Mouse (Mus musculus) embryo, embryonic 9.5 days (tissue): ENCODE data around the gene Fbxo10.
"Not testable (repeated sequence)": the region's sequence is repeated elsewhere in the genome, so short reads cannot be mapped to it uniquely, and the experiment has no call there.

Experiments
- DNase-seq: peaks from one replicate; pipeline ENCODE4 v3.0.0-alpha.2; 2017; ENCODE audit errors: extremely low spot score

Gene Fbxo10

DNA sequence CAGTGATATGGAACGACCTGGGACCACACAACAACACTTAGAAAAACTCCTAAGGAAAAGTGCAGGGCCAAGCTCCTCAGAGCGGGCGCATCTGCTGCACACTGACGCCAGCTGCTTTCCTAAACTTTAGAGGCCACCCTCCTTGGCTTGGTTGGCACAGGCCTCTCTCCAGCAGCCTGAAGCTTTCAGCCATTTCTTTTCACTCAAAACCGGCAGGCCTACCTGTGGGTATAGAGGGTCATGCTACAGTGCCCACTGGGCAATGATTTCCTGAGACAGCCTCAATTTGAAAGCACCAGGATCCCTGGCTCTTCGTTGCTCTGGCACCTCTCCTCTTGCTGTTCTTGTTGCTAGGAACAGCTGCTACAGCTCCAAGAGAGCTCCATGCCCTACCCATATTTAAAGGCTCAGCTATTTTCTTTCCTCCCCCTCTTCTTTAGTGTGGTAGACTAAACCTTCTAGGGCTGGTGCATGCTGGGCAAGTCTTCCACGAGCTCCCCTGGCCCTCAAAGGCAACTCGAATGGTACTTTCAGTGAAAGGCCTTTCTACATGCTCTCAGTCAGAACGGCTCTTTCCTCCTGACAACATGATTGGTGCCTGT lies 37.0 kb downstream of the Fbxo10 start:
- DNase-seq = no peak

DNA sequence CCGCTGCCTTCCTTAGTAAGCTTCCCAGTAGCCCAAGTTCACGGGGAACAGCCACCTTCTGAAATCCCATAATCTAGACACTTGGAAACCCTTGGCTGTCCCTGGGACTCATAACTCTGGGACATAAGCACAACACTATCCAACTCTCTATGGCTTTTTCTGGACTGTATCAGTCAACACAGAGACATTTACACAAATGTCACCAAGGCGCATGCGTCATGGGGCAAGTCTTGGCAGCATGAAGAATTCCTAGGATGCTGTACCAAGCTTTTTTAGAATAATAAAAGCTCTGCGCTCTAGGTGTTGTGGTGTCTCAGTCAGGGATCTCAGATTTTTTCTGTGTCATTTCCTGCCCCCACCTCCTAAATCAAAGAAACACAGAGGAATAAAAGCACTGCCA lies 37.7 kb downstream of the Fbxo10 start:
- no peak for DNase-seq

GRCm38 (mm10) chr4:45040795-45041194 lies 43.6 kb downstream of the Fbxo10 start:
- DNase-seq = no peak

GRCm38 (mm10) chr4:45039546-45039945 lies 44.9 kb downstream of the Fbxo10 start:
- not testable (repeated sequence) for DNase-seq

GRCm38 (mm10) chr4:45038879-45039278 lies 45.5 kb downstream of the Fbxo10 start:
- not testable (repeated sequence) for DNase-seq

DNA sequence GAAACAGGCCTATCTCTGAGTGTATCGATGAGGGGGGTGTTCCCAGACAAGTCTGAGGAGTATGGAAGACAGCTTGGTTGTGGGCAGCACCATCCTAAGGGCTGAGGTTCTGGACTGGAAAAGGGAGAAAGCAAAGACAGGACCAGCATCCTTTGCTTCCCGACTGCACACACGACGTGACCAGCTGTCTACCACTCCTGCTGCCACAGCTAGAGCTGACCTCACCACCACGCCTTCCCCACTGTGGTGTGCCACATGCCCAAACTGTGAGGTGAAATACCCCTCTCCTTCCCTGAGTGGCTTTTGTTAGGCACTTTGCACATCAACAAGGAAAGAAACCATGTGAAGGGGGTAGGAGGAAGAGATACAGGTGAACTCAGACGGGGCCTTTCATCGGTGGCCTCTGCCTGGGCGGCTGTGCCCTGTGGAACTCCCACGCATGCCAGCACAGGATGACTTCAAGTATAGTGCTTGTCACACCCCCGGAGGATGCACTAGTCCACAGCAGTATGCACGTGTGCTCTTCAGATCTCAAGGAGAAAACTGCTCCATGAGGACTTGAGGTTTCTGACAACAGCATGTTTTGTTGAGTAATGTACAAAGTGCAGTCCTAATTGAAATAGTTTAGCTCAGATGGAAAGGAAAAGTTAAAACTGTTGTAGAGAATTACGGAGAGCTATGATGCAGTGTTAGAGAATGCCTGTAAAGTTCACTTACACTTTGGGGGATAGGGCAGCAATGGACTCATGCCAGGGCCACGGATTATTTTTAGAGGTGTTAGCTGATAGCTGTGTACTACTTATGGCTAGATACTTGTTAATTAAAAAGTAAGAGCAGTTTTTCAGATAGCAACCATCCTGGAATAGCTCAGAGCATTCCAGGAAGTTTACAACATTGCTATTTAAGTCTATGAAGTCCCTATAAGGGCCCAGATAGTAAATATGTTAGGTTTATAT lies 46.7 kb downstream of the Fbxo10 start:
- no peak for DNase-seq

- DNase-seq = no peak
These were observed 47.8 kb downstream of the Fbxo10 start for GRCm38 (mm10) chr4:45036571-45036970.

DNA sequence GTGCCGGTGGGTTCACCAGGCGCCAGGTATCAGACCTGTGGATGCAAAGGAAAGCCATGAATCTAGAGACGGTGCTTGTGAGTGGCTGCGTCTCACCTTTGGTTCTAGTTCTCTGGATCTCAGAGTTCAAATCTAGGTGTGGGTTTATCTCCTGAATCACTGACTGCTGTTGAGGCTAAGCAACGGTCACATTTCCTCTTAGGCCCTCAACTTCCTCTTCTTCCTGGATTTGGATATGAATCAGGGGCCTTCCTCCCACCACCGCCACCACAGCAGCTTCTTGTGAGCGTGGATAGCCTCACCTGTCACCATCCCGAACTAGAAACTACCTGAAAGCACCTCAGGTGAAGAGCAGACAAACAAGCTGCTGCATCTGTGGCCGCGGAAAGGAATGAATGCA lies 48.4 kb downstream of the Fbxo10 start:
- no peak for DNase-seq

DNA sequence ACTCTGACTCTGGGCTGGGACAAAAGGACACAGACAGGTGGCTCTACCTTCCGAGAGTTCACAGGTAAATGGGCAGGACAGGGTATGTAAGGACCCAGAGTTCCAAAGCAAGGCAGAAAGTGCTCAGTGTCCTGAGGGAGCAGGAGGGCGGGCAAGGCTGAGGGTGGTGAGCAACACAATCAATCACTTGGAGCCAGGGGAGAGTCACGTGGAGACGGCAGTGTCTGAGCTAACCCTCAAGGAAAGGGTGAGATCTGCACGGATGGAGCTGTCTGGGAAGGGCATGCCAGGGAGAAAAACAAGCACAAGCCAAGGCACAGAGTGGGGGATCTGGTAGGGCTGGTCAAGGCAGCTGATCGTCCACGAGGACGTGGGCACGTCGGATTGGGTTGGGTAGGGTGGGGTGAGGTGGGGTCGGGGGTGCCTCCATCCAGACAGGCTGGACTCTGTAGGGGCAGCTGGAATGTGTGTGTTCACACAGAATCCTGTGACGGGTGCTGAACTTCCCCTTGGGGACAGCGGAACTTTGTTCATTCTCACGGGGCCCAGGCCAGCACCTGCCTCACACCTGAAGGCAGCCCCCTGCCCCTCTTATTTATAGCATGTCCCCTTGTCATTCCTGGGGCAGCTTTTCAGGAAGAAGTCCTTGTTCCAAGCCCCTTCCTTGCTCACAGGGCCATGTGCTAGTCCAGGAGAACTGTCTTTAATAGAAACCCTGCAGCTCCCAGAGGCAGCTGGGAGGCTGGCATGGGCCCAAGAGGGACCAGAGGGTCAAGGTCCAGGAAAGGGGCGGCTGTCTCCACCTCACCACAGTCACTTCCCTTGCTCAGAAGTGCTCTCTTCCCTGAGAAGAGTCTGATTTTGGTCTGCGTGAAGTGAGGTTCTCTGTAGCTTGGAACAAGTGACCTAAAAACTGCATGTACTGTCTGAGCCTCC lies 49.4 kb downstream of the Fbxo10 start:
- DNase-seq = no peak

DNA sequence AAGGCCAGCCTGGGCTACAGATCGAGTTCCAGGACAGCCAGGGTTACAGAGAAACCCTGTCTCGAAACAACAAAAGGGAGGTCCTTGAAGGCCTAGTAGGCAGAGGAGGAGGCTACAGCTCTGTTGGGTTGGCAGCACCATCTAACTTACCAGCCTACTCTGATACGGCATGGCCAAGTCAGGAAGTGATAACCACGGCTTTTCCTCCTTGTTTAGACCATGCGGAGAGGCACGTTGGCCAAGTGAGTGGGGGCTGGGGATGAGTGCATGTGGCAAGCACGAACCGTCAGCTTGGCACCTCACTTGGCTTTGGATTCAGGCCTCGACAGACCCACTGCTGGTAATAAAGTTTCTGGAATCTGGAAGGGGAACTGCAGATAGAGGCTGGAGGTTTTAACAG lies 51.8 kb downstream of the Fbxo10 start:
- DNase-seq = no peak

DNA sequence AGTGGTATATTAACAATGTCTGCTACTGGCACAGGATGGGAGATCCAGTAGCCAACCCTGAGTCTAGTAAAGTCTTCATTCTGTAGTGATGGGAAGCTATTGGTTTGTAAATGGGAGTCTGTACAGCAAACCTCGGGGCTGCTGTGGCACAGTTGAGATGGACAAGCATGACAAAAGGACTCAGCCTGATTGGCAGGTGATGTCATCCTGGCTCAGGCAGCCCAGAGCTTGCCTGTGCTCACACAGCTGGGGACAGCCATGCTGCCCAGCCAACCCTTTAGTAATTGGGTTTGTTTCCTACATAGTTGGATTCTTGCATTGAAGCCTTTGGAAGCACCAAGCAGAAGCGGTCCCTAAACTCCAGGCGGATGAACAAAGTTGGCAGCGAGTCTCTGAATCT lies 57.9 kb downstream of the Fbxo10 start:
- DNase-seq = no peak

DNA sequence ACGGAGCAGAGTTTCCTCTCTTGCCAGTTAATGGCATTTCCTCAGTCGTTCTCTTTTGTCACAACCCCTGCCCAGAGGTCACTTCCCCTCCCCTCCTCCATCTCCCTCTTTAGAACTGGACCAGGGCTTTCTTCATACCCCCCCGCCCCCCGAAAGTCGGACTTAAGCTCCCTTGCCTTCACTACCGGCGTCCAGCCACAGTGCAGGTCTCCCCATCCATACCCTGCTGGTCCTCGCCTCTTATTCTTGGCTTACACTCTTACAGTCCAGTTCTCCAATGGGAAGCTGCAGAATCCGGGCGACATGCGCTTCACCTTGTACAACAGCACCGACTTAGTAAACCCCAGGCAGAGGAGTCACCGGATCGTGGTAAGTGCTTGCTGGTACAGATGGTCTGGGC lies 65.4 kb downstream of the Fbxo10 start:
- DNase-seq = no peak

- DNase-seq = peak; percentile 95
These were observed 65.9 kb downstream of the Fbxo10 start, which contains the start of gene Polr1e for GRCm38 (mm10) chr4:45018452-45018980. Gene Polr1e (plus strand): TSS chr4:45018583.

GRCm38 (mm10) chr4:45015615-45016014 lies 68.8 kb downstream of the Fbxo10 start:
- DNase-seq = peak; percentile 52

- DNase-seq = no peak
These were observed 70.9 kb downstream of the Fbxo10 start for GRCm38 (mm10) chr4:45013537-45013936.

DNA sequence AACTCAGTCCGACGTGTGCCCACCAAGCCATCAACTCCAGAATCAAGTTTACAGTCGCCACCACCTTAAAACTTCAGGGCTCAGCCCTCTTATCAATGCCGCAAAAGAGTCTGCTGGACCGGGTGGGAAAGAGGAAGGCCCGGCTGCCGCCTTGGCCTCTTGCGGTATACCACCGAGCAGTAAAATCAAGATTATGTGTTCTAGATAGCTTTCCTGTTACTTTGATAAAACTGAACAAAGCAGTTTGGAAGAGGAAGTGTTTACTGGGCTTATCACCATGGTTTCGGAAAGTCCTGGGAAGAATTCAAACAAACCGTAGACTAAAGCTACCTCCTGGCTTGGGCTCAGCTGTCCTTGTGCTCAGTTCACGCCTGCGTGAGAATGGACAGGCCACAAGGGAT lies 71.4 kb downstream of the Fbxo10 start:
- DNase-seq = no peak

GRCm38 (mm10) chr4:45012105-45012975 lies 72.1 kb downstream of the Fbxo10 start, which contains the start of gene Zbtb5:
Gene Zbtb5 (minus strand): TSS chr4:45012412.
- DNase-seq = peak; percentile 99

DNA sequence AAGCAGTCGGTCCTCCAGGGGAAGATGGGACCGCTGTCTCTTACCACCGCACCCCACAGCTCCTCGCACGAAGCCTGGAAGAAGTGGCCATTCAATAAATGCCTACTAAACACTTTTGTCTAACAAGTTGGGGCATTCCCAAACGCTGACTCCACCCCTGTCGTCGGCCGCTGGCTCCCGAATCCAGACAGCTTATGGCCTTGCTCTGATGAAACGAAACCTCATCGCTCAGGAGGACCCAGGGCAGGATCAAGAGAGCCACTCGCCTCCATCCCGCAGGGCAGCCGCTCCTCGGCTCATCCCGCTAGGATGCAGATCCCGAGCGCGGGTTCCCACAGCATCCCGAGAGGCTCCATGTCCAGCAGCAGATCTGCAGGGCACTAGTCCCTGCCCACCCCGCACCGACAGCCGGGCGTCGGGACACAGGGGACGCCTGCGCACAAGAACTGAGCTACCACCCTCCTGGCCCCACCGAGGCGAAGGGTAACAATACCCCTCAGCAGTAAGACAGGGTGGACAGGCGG lies 72.8 kb downstream of the Fbxo10 start:
- no peak for DNase-seq

GRCm38 (mm10) chr4:45010806-45011415 lies 73.5 kb downstream of the Fbxo10 start:
- DNase-seq = peak; percentile 14

DNA sequence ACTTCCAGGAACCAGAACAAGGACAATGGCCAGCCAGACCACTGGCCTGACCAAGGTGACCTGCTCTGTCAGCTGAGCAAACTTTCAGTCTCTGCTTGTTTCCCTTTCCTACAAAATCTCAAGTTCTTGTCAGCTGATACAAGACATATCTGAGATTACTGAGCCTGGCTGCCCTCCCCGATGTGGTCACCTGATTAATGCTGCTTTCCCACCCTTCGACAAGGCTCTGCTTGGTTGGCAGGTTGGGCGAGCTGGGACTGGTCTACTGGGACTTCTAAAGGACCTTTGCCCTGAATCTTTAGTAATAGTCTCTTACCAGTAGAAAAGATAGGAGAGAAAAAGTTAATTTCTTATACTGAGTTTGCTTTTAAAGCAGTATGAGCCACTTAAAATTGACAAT lies 79.0 kb downstream of the Fbxo10 start:
- DNase-seq = no peak
